Mouse (Mus musculus) embryonic facial prominence, embryonic 11.5 days (tissue): Measurements from ENCODE around the gene Osgin1. TPM values are rescaled to one million over a fixed set of nuclear protein-coding genes. Genes with fewer than 3 reads are reported as not detected.

ENCODE experiments used
- ATAC-seq: fragments of 200-750 bp; cut with Nextera tagmentation; replicated peaks from 2 replicates; pipeline ENCODE4 v1.8.0; 2017; ENCODE audit warnings: low read depth; ENCODE audit not compliant: insufficient number of reproducible peaks, low FRiP score, low TSS enrichment
- DNase-seq: peaks from one replicate; pipeline ENCODE4 v3.0.0-alpha.2; 2015; ENCODE audit warnings: low spot score
- H3K27ac ChIP-seq: fragments of 300-500 bp; sonication (generic); replicated peaks from 2 replicates; pipeline ENCODE4 v1.5.1; 2014; ENCODE audit warnings: mild to moderate bottlenecking, low read depth, low read length, control low read depth
- H3K27me3 ChIP-seq: fragments of 300-500 bp; sonication (generic); 2 replicates; pipeline ENCODE4 v1.6.1; 2014; ENCODE audit warnings: mild to moderate bottlenecking, low read length, moderate library complexity, mixed read lengths; ENCODE audit not compliant: control insufficient read depth, insufficient read depth
- H3K36me3 ChIP-seq: fragments of 300-500 bp; sonication (generic); replicated peaks from 2 replicates; pipeline ENCODE4 v1.6.1; 2014; ENCODE audit warnings: low read depth, mild to moderate bottlenecking, low read length, moderate library complexity, mixed read lengths; ENCODE audit not compliant: control insufficient read depth, insufficient read depth
- H3K4me1 ChIP-seq: fragments of 300-500 bp; sonication (generic); 2 replicates; pipeline ENCODE4 v1.6.1; 2014; ENCODE audit warnings: low read length, mixed read lengths; ENCODE audit not compliant: control insufficient read depth, insufficient read depth
- H3K4me2 ChIP-seq: fragments of 300-500 bp; sonication (generic); 2 replicates; pipeline ENCODE4 v1.6.1; 2014; ENCODE audit warnings: low read depth, mild to moderate bottlenecking, control low read depth, low read length, moderate library complexity
- H3K4me3 ChIP-seq: fragments of 300-500 bp; sonication (generic); 2 replicates; pipeline ENCODE4 v1.5.1; 2014; ENCODE audit warnings: low read depth, low read length, control low read depth
- H3K9ac ChIP-seq: fragments of 300-500 bp; sonication (generic); replicated peaks from 2 replicates; pipeline ENCODE4 v1.6.1; 2014; ENCODE audit warnings: mild to moderate bottlenecking, control low read depth, low read length
- H3K9me3 ChIP-seq: fragments of 300-500 bp; sonication (generic); replicated peaks from 2 replicates; pipeline ENCODE4 v1.6.1; 2016; ENCODE audit warnings: mild to moderate bottlenecking, low read length, inconsistent platforms, mixed read lengths; ENCODE audit not compliant: control insufficient read depth
- WGBS: fragments of 180-500 bp; shearing (Covaris S2); extraction: QIAGEN DNeasy Blood & Tissue Kit; methylation state at CpG from one replicate; pipeline ENCODE4 v1.1.7; 2014; 5-methylcytosine and 5-hydroxymethylcytosine counted together
- polyA plus RNA-seq: library from polyadenylated mRNA; unstranded; fragments of >200 nt; fragmentation: Nextera tagmentation; extraction: Ambion mirVana; gene quantifications from 2 replicates; pipeline ENCODE4 v1.2.1, GENCODE M21; 2014

Gene Osgin1
- polyA plus RNA-seq, 1 experiment from 2014 or later: 0.53 TPM

DNA sequence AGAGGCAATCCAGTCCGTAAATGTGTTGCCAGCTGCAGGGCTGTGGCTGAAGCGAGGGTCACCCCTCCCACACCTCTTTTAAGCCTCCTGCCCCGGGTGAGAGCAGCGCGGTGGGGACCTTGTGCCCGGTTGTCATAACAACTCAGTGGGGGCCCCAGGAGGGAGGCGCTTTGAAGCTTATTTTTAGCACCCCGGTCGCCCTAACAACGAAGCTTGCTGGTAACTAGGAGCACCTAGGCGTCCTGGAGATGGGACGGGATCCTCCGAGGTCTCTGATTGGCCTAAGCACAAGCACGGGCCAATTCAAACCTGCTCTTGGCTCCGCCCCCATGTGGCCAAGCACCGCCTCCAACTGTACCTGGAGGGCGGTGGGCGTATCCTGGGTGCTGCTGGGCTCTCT is 32.2 kb downstream of the Osgin1 start:
- H3K4me2 ChIP-seq: peak overlapping the region; percentile 1; the same call in 1 of the 2 replicates
- H3K36me3 ChIP-seq: no peaks in the 10 kb centered on the region
- 2% methylated on average over 18 of the region's 18 CpGs for WGBS
- H3K27me3 ChIP-seq: peaks cover 5% of the 10 kb centered on the region; the same call in 1 of the 2 replicates
- peaks cover 3% of the 10 kb centered on the region for H3K4me1 ChIP-seq
- no peak overlapping the region for H3K27ac ChIP-seq
- no peak overlapping the region for H3K9ac ChIP-seq
- DNase-seq: peak; percentile 57
- ATAC-seq: peak; percentile 41; the same call in 1 of the 2 replicates
- H3K9me3 ChIP-seq: no peaks in the 10 kb centered on the region
- no peak overlapping the region for H3K4me3 ChIP-seq

DNA sequence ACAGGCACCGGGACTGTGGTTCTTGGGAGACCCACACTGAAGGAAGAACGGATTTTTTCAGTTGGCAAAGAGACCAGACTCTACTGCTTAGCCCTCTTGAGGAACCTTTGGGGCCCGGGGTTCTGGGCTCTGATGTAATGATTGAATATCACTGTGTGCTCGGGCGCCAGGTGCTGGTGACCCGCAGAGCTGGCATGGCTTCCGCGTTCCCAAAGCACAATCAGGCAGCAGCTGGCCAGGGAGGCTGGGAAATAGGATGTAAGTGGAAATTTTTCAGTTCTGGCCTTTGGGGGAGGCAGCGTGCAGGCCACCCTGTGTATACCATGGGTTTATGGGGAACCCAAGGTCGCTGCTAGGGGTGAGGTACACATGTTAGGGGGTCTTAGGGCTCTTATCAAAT is 32.9 kb downstream of the Osgin1 start:
- Histone ChIP-seq H3K9ac (no peak overlapping the region), H3K36me3 (no peaks in the 10 kb centered on the region), H3K27me3 (peaks cover 5% of the 10 kb centered on the region; the same call in 1 of the 2 replicates), H3K9me3 (no peaks in the 10 kb centered on the region), H3K4me2 (no peak overlapping the region), H3K4me1 (peaks cover 3% of the 10 kb centered on the region), H3K27ac (no peak overlapping the region), H3K4me3 (no peak overlapping the region)
- 79% methylated on average over 10 of the region's 10 CpGs for WGBS
- no peak for ATAC-seq
- DNase-seq: no peak

DNA sequence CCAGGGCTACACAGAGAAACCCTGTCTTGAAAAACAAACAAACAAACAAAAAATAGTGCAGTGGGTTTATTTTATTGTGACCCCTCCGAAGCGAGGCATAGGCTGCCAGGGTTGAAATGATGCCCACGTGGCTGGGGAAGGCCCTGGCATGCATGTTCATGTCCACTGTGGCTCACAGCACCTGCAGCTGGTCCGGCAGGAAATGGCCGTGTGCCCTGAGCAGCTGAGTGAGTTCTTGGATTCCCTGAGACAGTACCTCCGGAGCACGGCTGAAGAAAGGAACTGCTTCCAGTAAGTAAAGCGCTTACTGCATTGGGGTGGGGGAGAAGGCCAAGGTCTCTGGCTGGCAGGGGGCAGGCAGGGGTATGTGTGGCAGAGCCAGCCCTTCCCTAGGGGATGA is 34.2 kb downstream of the Osgin1 start:
- no peak for ATAC-seq
- WGBS: 89% methylated on average over 8 of the region's 8 CpGs
- no peak overlapping the region for H3K27ac ChIP-seq
- H3K4me2 ChIP-seq: no peak overlapping the region
- H3K27me3 ChIP-seq: peaks cover 5% of the 10 kb centered on the region; the same call in 1 of the 2 replicates
- no peak overlapping the region for H3K4me3 ChIP-seq
- no peak overlapping the region for H3K9ac ChIP-seq
- peaks cover 3% of the 10 kb centered on the region for H3K4me1 ChIP-seq
- DNase-seq: no peak
- no peaks in the 10 kb centered on the region for H3K9me3 ChIP-seq
- H3K36me3 ChIP-seq: no peaks in the 10 kb centered on the region

DNA sequence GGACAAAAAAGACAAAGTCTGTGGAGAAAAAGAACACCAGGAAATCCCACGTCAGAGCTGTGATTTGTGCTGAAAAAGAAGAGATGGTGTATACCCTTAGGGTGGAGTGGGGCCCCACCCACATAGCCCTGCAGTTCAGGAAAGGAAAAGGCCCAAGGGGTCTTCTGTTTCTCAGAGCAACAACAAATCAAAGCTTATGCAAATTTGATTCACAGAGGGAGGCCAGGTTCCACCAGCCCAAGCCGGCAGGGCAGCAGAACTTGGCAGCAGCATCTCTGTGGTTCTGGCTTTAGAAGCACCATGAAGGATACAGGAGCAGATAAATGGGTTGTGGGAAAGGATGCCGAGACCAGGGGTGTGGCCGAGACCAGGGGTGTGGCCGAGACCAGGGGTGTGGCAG is 44.8 kb downstream of the Osgin1 start:
- Histone ChIP-seq H3K4me3 (no peak overlapping the region), H3K9ac (no peak overlapping the region), H3K4me1 (no peaks in the 10 kb centered on the region), H3K9me3 (no peaks in the 10 kb centered on the region), H3K36me3 (no peaks in the 10 kb centered on the region), H3K27me3 (no peaks in the 10 kb centered on the region), H3K4me2 (no peak overlapping the region), H3K27ac (no peak overlapping the region)
- no peak for DNase-seq
- 21% methylated on average over 5 of the region's 5 CpGs for WGBS
- ATAC-seq: no peak

DNA sequence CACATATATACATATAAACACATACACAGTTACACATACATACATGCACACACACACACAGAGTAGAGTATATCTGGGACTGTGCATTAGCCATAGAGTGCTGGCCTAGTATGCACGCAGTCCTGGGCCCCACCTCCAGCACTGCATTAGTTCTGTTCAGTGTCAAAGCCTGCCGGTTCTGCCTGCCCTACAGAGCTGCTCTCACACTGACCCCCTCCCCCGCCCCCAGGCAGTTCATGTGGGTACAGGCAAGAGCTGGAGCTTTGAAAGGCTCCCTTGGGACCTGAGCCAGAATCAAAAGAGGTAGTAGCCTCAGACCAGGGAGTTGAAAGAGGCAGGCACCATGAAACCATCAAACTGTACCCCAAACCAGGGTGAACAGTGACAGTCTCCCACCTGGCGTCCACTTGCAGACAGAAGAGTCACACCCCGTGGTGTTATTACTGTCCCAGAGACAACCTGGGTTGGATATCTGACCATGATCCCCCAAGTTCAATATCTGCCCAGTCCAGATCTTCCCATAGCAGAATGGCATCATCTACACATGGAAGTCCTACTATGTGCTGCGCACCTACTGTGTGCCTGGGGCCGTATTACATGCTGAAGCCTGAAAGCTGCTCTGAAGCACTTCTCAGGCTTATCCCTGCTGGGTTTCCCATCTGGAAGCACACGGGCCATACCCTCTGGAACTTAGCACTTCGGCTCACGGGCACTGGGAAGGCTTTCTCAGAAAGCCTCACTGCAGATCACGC is 50.4 kb downstream of the Osgin1 start:
- H3K27me3 ChIP-seq: no peaks in the 10 kb centered on the region
- no peak overlapping the region for H3K9ac ChIP-seq
- no peaks in the 10 kb centered on the region for H3K36me3 ChIP-seq
- H3K4me3 ChIP-seq: no peak overlapping the region
- H3K4me1 ChIP-seq: no peaks in the 10 kb centered on the region
- DNase-seq (no peak), ATAC-seq (peak; percentile 50; the same call in 1 of the 2 replicates)
- WGBS: 81% methylated on average over 11 of the region's 11 CpGs
- H3K9me3 ChIP-seq: no peaks in the 10 kb centered on the region
- no peak overlapping the region for H3K4me2 ChIP-seq
- no peak overlapping the region for H3K27ac ChIP-seq

DNA sequence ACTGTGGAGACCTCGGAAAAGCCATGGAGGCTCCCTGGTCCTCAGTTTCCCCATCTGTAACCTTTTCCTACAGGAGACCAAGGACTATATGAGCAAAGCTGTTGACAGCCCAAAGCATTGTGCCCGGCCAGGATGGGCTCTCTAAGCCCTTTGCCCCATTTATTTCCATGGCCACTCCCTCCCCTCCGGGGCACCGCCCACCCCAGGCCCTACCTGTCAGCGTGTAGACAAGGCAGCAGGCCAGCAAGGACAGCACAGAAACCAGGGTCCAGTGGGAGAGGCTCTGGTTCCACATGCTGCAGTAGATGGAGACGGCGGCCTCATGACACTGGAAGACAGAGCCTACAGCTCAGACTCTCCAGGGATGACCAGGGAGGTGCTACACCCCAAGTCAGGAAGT is 53.2 kb downstream of the Osgin1 start:
- no peak overlapping the region for H3K27ac ChIP-seq
- no peak overlapping the region for H3K4me3 ChIP-seq

More for the DNA sequence above, 53.2 kb downstream of the Osgin1 start:
- Histone ChIP-seq H3K4me1 (no peaks in the 10 kb centered on the region), H3K9me3 (no peaks in the 10 kb centered on the region), H3K4me2 (no peak overlapping the region), H3K27me3 (no peaks in the 10 kb centered on the region), H3K36me3 (no peaks in the 10 kb centered on the region), H3K9ac (no peak overlapping the region)
- ATAC-seq (no peak), DNase-seq (no peak)
- 73% methylated on average over 7 of the region's 7 CpGs for WGBS

Other genes starting within 250 kb of the Osgin1 start
- gene Hsbp1, start 89.6 kb upstream of the Osgin1 start, polyA plus RNA-seq: 311 and 315 TPM in 2 replicates
- 9.8 and 10.4 TPM in 2 replicates for gene Mlycd, start 39.2 kb upstream of the Osgin1 start, polyA plus RNA-seq
- 9.2 and 11.9 TPM in 2 replicates for gene Necab2, start 12.6 kb downstream of the Osgin1 start, polyA plus RNA-seq
- 1.8 and 4.7 TPM in 2 replicates for gene Slc38a8, start 67.6 kb downstream of the Osgin1 start, polyA plus RNA-seq
- 103 and 106 TPM in 2 replicates for gene Mbtps1, start 124.6 kb downstream of the Osgin1 start, polyA plus RNA-seq
- 39.6 and 45.2 TPM in 2 replicates for gene Hsdl1, start 141.1 kb downstream of the Osgin1 start, polyA plus RNA-seq
- gene Dnaaf1, start 141.1 kb downstream of the Osgin1 start, polyA plus RNA-seq: 0.13 TPM in 1 of 2 replicates, not detected in the other
- 10.3 and 11.0 TPM in 2 replicates for gene Taf1c, start 171.1 kb downstream of the Osgin1 start, polyA plus RNA-seq
- 0.17 TPM in 1 of 2 replicates, not detected in the other for gene Adad2, start 178.6 kb downstream of the Osgin1 start, polyA plus RNA-seq
- gene Kcng4, start 201.6 kb downstream of the Osgin1 start, polyA plus RNA-seq: 0.15 TPM in 1 of 2 replicates, not detected in the other
- 5.7 and 14.3 TPM in 2 replicates for gene Wfdc1, start 232.2 kb downstream of the Osgin1 start, polyA plus RNA-seq